Mouse (Mus musculus): Measurements from ENCODE around the gene Slc6a12. TPM values are rescaled to one million over a fixed set of nuclear protein-coding genes. Genes with fewer than 3 reads are reported as not detected.
A peak's percentile ranks its signal among the peaks of the same experiment; 100 is the strongest.

The Slc6a12 gene
- polyA plus RNA-seq, 1 experiment from 2014 or later = not detected

DNA sequence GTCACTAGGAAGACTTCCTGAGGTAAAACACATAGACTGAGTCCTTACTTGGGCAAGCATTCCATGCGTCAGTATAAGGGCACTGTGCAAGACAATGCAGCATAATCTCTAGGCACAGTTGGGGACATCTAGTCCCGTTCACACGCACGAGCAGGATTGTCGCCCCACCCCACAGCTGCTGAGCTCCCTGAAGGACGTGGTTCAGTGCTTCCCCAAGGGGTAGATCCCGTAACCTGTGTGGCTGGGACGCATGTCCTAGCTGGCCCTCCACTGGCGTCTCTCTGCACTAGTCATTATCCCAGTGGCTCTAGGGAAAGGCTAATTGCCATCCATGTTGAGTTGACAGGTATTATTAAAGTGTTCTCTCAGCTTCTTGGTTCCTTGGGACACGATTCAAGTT is 39.2 kb downstream of the Slc6a12 start:
- Histone ChIP-seq H3K27me3 (no peaks in the 10 kb centered on the region; the same call in 1 of the 2 replicates), H3K9ac (no peak overlapping the region), H3K36me3 (no peaks in the 10 kb centered on the region), H3K9me3 (no peaks in the 10 kb centered on the region), H3K27ac (no peak overlapping the region), H3K4me1 (peaks cover 6% of the 10 kb centered on the region; the same call in 1 of the 2 replicates), H3K4me2 (no peak overlapping the region), H3K4me3 (no peak overlapping the region)
- ATAC-seq (ENCODE audit: borderline replicate concordance, extremely low read depth, low FRiP score, low TSS enrichment) = no peak
- WGBS = 53% methylated on average over 10 of the region's 10 CpGs

DNA sequence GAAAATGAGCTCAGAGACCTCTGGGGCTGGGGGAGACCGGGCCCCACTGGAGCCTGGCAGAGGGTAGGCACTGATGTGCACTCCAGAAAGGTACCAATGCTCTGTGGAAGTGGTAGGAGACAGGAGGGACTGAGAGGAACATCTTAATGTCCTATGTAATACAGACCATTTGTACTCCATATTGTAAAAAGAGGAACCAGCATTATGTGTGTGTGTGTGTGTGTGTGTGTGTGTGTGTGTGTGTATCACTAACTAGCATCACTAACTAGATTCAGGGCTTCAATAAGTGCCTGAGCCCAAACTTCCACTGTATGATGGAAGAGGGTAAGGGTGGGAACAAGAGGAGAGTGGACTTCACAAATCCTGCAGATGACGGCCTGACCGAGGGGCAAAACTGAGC is 42.5 kb downstream of the Slc6a12 start:
- no peaks in the 10 kb centered on the region for H3K9me3 ChIP-seq
- H3K27me3 ChIP-seq = no peaks in the 10 kb centered on the region
- WGBS = 76% methylated on average over 3 of the region's 3 CpGs
- no peak overlapping the region for H3K4me2 ChIP-seq
- H3K36me3 ChIP-seq = no peaks in the 10 kb centered on the region
- no peak overlapping the region for H3K9ac ChIP-seq
- ATAC-seq (ENCODE audit: borderline replicate concordance, extremely low read depth, low FRiP score, low TSS enrichment) = no peak
- no peak overlapping the region for H3K27ac ChIP-seq
- peaks cover 6% of the 10 kb centered on the region; the same call in 1 of the 2 replicates for H3K4me1 ChIP-seq
- H3K4me3 ChIP-seq = no peak overlapping the region

DNA sequence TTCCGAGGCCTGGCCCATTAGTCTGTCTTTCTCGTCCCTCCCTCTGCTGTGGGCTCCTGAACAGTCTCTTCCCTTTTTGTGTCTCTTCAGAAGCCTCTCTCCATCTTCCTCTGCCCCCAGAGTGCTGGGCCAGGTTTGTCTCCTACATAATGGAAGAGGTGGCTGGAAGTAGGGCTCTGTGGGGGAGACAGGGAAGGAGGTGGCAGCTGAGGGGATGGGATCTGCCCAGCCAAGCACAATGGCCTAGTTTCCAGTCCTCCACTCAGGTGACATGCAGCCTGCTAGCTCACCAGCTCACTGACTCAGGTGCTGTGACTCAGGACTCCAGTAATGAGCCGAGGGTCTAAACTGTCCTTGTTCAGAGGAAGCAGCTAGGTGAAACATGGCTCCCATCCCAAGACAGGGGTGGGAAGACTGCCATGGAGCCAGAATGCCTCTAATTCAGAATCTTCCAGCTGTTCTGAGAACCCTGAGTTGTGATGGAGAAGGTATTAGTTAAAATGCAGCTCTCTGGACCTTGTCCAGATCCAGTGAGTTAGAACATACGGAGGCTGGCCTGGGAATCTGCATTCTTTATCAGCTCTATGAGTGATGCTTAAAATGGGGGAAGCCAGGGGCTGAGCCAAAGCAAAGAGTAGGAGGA is 49.9 kb downstream of the Slc6a12 start:
- no peaks in the 10 kb centered on the region for H3K27me3 ChIP-seq
- H3K4me2 ChIP-seq = no peak overlapping the region
- H3K9ac ChIP-seq = no peak overlapping the region
- no peaks in the 10 kb centered on the region for H3K36me3 ChIP-seq
- WGBS = 62% methylated on average over 4 of the region's 4 CpGs
- H3K9me3 ChIP-seq = no peaks in the 10 kb centered on the region
- no peak for ATAC-seq (ENCODE audit: borderline replicate concordance, extremely low read depth, low FRiP score, low TSS enrichment)
- H3K27ac ChIP-seq = no peak overlapping the region
- H3K4me3 ChIP-seq = no peak overlapping the region
- H3K4me1 ChIP-seq = no peaks in the 10 kb centered on the region

DNA sequence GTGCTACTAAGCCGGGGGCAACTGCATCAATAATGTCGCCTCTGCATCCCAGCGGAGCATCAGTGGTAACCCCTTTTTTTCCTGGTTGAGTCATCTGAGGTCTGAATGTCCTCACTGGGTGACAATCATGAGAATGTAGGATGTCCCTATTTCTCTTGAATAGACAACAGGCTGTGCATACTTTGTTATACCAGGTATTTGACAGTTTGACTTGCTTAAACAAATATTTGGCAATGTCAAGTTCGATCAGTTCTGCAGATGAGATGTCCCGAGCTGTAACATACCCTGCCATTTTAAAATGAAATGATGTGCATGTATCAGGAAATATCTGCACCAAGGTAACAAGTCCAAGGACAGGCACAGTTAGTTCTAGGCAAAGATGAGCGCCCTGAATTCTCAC is 58.3 kb downstream of the Slc6a12 start:
- no peak overlapping the region for H3K27ac ChIP-seq
- H3K9ac ChIP-seq = no peak overlapping the region
- 73% methylated on average over 6 of the region's 6 CpGs for WGBS
- H3K4me3 ChIP-seq = no peak overlapping the region
- no peaks in the 10 kb centered on the region for H3K4me1 ChIP-seq
- no peaks in the 10 kb centered on the region for H3K9me3 ChIP-seq
- H3K36me3 ChIP-seq = no peaks in the 10 kb centered on the region
- no peak overlapping the region for H3K4me2 ChIP-seq
- ATAC-seq (ENCODE audit: borderline replicate concordance, extremely low read depth, low FRiP score, low TSS enrichment) = no peak
- H3K27me3 ChIP-seq = no peaks in the 10 kb centered on the region

DNA sequence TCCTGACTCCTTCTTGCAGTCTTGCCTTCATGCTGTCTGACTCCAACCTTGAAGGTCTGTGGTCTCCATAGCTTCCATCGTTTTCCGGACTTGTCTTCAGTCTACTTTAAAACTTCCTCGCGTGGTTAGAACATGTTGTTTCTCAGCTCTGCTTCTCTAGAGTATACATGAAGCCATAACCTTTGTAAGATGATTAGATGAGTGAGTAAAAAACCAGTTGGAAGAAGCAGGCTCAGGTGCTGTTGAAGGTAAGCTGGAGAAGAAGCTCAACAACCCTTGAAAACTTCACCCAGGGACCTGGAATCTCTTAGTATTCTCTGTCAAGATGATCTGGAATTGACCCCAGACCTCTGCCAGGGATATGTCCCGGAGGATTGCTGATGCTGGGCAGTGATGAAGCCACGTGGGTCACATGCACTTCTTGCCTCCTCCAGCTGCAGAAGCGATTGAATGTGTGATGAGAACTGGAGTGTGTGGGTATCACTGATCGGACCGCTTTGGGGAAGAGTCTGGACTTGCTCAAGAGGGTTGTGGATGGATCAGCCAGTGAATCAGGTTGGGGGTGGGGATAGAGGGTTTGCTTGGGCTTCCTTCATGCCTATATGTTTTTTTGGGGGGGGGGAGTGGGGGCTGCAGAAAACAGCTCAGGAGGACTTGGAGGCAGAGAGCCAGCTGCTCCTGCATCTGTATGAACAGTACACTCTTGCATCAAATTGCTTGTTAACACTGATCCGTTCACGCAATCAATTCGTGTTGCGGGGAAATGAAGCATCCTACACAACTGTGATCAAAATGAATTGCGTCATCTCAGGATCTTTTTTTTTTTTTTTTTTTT is 59.2 kb downstream of the Slc6a12 start:
- Histone ChIP-seq H3K4me2 (no peak overlapping the region), H3K9me3 (no peaks in the 10 kb centered on the region), H3K36me3 (no peaks in the 10 kb centered on the region), H3K4me1 (no peaks in the 10 kb centered on the region), H3K27ac (no peak overlapping the region), H3K9ac (no peak overlapping the region), H3K27me3 (no peaks in the 10 kb centered on the region), H3K4me3 (no peak overlapping the region)
- no peak for ATAC-seq (ENCODE audit: borderline replicate concordance, extremely low read depth, low FRiP score, low TSS enrichment)
- 84% methylated on average over 14 of the region's 14 CpGs for WGBS

DNA sequence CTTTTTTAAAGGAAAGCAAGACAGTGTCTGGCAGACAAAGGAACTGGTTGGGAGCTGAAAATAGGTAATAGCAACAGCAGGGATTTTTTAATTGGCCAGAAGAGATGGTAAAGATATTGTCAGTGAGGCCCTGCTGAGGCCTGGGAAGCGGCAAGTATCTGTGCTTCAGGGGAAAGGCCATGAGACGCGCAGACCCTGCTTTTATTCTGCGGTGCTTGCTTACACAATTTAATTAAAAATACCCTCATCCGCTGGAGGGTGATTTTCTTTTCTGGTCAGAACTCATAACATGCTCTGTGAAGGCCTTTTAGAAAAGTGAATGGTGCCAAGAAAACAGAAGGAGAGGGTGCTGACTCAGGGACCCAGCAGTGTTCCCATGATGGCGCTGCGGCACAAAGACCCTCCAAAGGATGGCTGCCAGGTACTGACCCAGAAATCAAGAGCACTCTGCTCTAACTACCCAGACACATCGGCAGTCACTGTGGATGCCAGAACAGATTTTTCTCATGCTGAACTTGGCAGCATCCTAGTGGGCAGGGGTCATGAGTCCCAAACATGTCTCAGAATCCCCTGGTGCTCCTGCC is 59.9 kb downstream of the Slc6a12 start:
- Histone ChIP-seq H3K4me1 (no peaks in the 10 kb centered on the region), H3K4me2 (no peak overlapping the region), H3K4me3 (no peak overlapping the region), H3K9me3 (no peaks in the 10 kb centered on the region), H3K36me3 (no peaks in the 10 kb centered on the region), H3K27me3 (no peaks in the 10 kb centered on the region), H3K9ac (no peak overlapping the region), H3K27ac (no peak overlapping the region)
- ATAC-seq (ENCODE audit: borderline replicate concordance, extremely low read depth, low FRiP score, low TSS enrichment) = no peak
- WGBS = 83% methylated on average over 8 of the region's 8 CpGs

DNA sequence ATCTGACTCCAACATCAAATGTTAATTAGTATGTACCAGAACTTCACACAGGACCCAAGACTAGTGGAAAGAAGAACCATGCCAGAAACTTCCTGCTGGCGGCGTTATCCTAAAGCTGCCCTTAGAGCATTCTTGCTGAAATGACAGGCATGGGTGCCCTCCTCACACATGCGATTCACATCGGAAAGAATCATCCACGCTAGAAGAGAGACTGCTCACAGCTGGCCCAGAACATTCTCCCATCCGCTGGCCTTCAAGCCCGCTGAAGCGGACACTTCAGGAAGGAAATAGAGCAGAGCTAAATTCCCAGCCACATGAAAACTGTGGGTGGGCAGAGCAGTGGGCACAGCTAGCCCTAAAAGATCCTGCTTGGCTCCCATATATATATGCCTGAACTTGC is 62.4 kb downstream of the Slc6a12 start:
- H3K9me3 ChIP-seq = no peaks in the 10 kb centered on the region
- H3K4me3 ChIP-seq = no peak overlapping the region
- H3K4me2 ChIP-seq = no peak overlapping the region
- ATAC-seq (ENCODE audit: borderline replicate concordance, extremely low read depth, low FRiP score, low TSS enrichment) = no peak
- H3K4me1 ChIP-seq = no peaks in the 10 kb centered on the region
- H3K27me3 ChIP-seq = no peaks in the 10 kb centered on the region
- no peaks in the 10 kb centered on the region for H3K36me3 ChIP-seq
- no peak overlapping the region for H3K9ac ChIP-seq
- WGBS = 91% methylated on average over 8 of the region's 8 CpGs
- no peak overlapping the region for H3K27ac ChIP-seq

DNA sequence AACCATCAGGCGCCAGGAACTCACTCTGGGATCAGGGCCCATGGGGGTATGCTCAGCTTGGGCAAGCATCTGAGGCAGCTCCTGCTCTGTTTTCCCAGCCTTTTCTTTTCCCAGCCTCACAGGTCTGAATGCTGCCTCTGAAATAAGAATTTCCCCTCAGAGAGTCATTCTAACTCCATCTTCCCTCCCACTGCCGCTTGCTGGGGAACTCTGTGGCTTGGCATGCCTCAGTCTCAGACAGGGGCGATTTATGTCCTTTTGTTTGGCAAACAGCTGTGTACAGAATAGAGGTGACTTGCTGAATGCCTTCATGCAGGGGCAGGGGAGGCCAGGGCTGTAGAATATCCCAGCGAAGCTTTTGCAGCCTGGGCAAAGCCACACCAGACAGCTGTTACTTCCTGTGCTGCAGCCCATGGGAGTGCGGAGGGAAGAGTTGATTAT is 64.7 kb downstream of the Slc6a12 start:
- WGBS = 29% methylated on average over 5 of the region's 5 CpGs
- no peak for ATAC-seq (ENCODE audit: borderline replicate concordance, extremely low read depth, low FRiP score, low TSS enrichment)
- Histone ChIP-seq H3K36me3 (no peaks in the 10 kb centered on the region), H3K4me1 (peaks cover 3% of the 10 kb centered on the region; the same call in 1 of the 2 replicates), H3K4me2 (no peak overlapping the region), H3K27ac (no peak overlapping the region), H3K9me3 (no peaks in the 10 kb centered on the region), H3K4me3 (no peak overlapping the region), H3K27me3 (peaks cover 15% of the 10 kb centered on the region), H3K9ac (no peak overlapping the region)

DNA sequence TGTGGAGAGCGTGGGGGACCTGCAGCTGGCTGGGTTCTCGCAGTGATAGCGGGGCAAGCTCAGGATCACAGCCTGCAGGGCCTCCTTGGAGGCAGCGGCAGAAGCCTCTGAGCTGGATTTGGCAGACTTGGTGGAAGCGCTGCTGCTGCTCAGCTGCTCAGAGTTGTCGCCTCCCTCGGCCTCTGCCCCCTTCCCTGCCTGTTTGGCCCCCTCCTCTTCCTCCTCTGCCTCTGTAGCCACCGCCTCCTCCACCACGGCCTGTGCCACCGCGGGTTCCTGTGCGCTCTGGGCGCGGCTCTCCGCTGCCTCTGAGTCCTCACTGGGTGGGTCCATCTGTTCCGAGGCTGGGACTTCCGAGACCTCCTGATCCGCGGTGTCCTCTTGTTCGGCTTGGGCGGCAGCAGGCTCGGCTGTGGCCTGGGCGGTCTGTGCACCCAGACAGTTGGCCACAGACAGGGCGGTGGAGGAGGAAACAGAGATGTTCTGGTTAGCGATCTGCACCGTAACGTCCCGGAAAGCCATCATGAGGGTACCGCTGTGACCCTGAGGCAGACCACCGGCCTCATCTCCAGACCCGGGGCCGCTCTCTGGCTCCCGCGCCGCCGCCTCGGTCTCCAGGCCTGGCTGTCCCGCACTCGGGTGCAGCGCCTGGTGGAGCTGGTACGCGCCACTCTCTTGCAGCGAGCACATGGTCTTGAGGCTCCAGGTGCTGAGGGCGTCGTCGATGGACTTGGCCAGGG is 69.9 kb downstream of the Slc6a12 start:
- Histone ChIP-seq H3K27ac (no peak overlapping the region), H3K36me3 (no peaks in the 10 kb centered on the region), H3K4me2 (peak overlapping the region; percentile 44), H3K9me3 (no peaks in the 10 kb centered on the region), H3K4me1 (peaks cover 8% of the 10 kb centered on the region; the same call in 1 of the 2 replicates), H3K9ac (no peak overlapping the region), H3K4me3 (no peak overlapping the region), H3K27me3 (peaks cover 46% of the 10 kb centered on the region)
- peak; percentile 19; the same call in 1 of the 2 replicates for ATAC-seq (ENCODE audit: borderline replicate concordance, extremely low read depth, low FRiP score, low TSS enrichment)
- 1% methylated on average over 46 of the region's 46 CpGs for WGBS

All from lung, embryonic 15.5 days (tissue).